ENCODE assay signal across 8 mouse cellular contexts in genomic region chr14:75753206-75753605, GRCm38 (mm10). TPM values are rescaled to one million over a fixed set of nuclear protein-coding genes. Genes with fewer than 3 reads are reported as not detected.
DNase-seq lines count a peak whose midpoint lies in the region; TF ChIP-seq lines count a peak whose summit lies in the region.

No protein-coding gene starts in this region.

- peak overlapping the region; percentile 43; the same call in 1 of the 2 replicates for H3K9ac ChIP-seq in heart, adult 2 months (ENCODE audit: low read depth, low read length)

- no peak for TF ChIP-seq EP300 in heart, adult 2 months (IDR thresholded peaks at IDR 0.05; ENCODE audit: insufficient read depth, low read depth, low read length)

- peak overlapping the region; percentile 7; the same call in 1 of the 2 replicates for H3K4me3 ChIP-seq in heart, adult 2 months
- H3K4me3 ChIP-seq in E14TG2a.4 (replicated peaks; ENCODE audit: low read length) (peak overlapping the region; percentile 98), macrophage (ENCODE audit: inconsistent target) (peak overlapping the region; percentile 73)
- H3K4me3 ChIP-seq in hindbrain, embryonic 10.5 days, result peak overlapping the region; percentile 99

- intact Hi-C loops in heart, adult 2 months (cut with DNase I), result no loop called here
- intact Hi-C loops in heart, postnatal 25 days (cut with DNase I), result no loop called here

- H3K79me2 ChIP-seq in heart, adult 2 months (replicated peaks; ENCODE audit: control insufficient read depth, insufficient read depth, low read length), result 0 out of 2 replicates have a peak, but pooled peaks cover 9% of the 10 kb centered on the region
- H3K79me2 ChIP-seq in macrophage (ENCODE audit: inconsistent target), result peaks cover 57% of the 10 kb centered on the region

- no peak for DNase-seq in heart, adult 2 months
- DNase-seq in heart, postnatal 25 days (ENCODE audit: low spot score), result no peak
- DNase-seq in hindbrain, embryonic 10.5 days (ENCODE audit: low spot score), result no peak
- DNase-seq in frontal cortex, adult 2 months (ENCODE audit: extremely low spot score in 1 of 2, low spot score in 1 of 2), result no peak
- DNase-seq in layer of hippocampus, postnatal 14 days (ENCODE audit: low spot score in 2 of 2), result no peak
- no peak for DNase-seq in embryo, embryonic 10 days (ENCODE audit: low spot score)

- H3K36me3 ChIP-seq in heart, adult 2 months (ENCODE audit: control insufficient read depth, insufficient read depth, low read length), result peaks cover 3% of the 10 kb centered on the region
- H3K36me3 ChIP-seq in E14TG2a.4 (ENCODE audit: insufficient read depth, low read length), result peaks cover 7% of the 10 kb centered on the region
- H3K36me3 ChIP-seq in hindbrain, embryonic 10.5 days, result 0 out of 2 replicates have a peak, but pooled peaks cover 8% of the 10 kb centered on the region
- H3K36me3 ChIP-seq in macrophage (ENCODE audit: inconsistent target), result peaks cover 5% of the 10 kb centered on the region; the same call in 1 of the 2 replicates

- no peaks in the 10 kb centered on the region for H3K9me3 ChIP-seq in E14TG2a.4 (ENCODE audit: low read length)
- H3K9me3 ChIP-seq in hindbrain, embryonic 10.5 days, result no peaks in the 10 kb centered on the region

- 35% methylated on average over 8 of the region's 8 CpGs for WGBS in heart, adult 2 months
- WGBS in hindbrain, embryonic 10.5 days, result 79% methylated on average over 8 of the region's 8 CpGs
- WGBS in macrophage (ENCODE audit: missing documents), result 46% methylated on average over 8 of the region's 8 CpGs

- no peak for TF ChIP-seq POLR2A in heart, adult 2 months (IDR thresholded peaks at IDR 0.05; ENCODE audit: insufficient read depth, low read depth, low read length)

- H3K27ac ChIP-seq in heart, adult 2 months, result no peak overlapping the region
- H3K27ac ChIP-seq in hindbrain, embryonic 10.5 days, result no peak overlapping the region
- peak overlapping the region; percentile 31; the same call in 1 of the 2 replicates for H3K27ac ChIP-seq in macrophage

- no peaks in the 10 kb centered on the region for H3K27me3 ChIP-seq in heart, adult 2 months (ENCODE audit: control insufficient read depth, insufficient read depth, low read length)
- no peaks in the 10 kb centered on the region for H3K27me3 ChIP-seq in E14TG2a.4 (ENCODE audit: insufficient read depth, low read length)
- peaks cover 12% of the 10 kb centered on the region for H3K27me3 ChIP-seq in hindbrain, embryonic 10.5 days (ENCODE audit: insufficient read depth, poor library complexity, severe bottlenecking)

- peaks cover 12% of the 10 kb centered on the region for H3K4me1 ChIP-seq in heart, adult 2 months (ENCODE audit: control insufficient read depth, insufficient read depth, low read length)
- H3K4me1 ChIP-seq in E14TG2a.4 (replicated peaks; ENCODE audit: low read depth, low read length), result peaks cover 27% of the 10 kb centered on the region
- H3K4me1 ChIP-seq in hindbrain, embryonic 10.5 days (replicated peaks), result peaks cover 28% of the 10 kb centered on the region

- no peak for TF ChIP-seq CTCF in heart, adult 2 months (IDR thresholded peaks at IDR 0.05)
- TF ChIP-seq CTCF in E14TG2a.4 (conservative IDR thresholded peaks at IDR 0.05; ENCODE audit: low read length), result no peak

RNA-seq across cellular contexts. Expression of gene Cog3, which starts 1.1 kb away (rescaled TPM):
- total RNA-seq in heart, adult 2 months (2021), result 10 to 100 TPM; 13.1 to 14.0 TPM
- polyA plus RNA-seq in heart, adult 2 months (2012; rRNA removed), result 6.0 and 11.7 TPM in 2 replicates
- total RNA-seq in heart, postnatal 25 days (2021), result 10 to 100 TPM; 13.0 to 13.5 TPM
- 18.4 TPM in 2 replicates for polyA plus RNA-seq in hindbrain, embryonic 10.5 days (2016; fragmentation: Nextera tagmentation; extraction: Ambion mirVana)
- 100 to 1,000 TPM in 7 of 26 experiments, 10 to 100 TPM in 19; 59.6 to 116 (median 84.0) TPM for total RNA-seq in macrophage (2018; cell fraction: chromatin; rRNA removed)
- total RNA-seq in macrophage (2018; cell fraction: cytosol; rRNA removed), result 10 to 100 TPM; 14.4 to 27.6 (median 19.4) TPM
- 10 to 100 TPM; 29.4 to 81.2 (median 54.1) TPM for total RNA-seq in macrophage (2018; cell fraction: nucleus; rRNA removed)
- polyA plus RNA-seq in macrophage (2018), result 15.9 to 17.5 TPM (median 16.1 TPM) in 3 replicates
- 22.5 and 24.9 TPM in 2 replicates for polyA plus RNA-seq in frontal cortex, adult 2 months (2012; rRNA removed)
- 10 to 100 TPM; 22.9 to 24.8 TPM for total RNA-seq in layer of hippocampus, postnatal 14 days (2021)

RNA-seq across cellular contexts. Expression of gene Slc25a30, which starts 33.6 kb away (rescaled TPM):
- total RNA-seq in heart, adult 2 months (2021), result 10 to 100 TPM; 13.9 to 15.2 TPM
- 6.3 and 7.2 TPM in 2 replicates for polyA plus RNA-seq in heart, adult 2 months (2012; rRNA removed)
- 10 to 100 TPM; 11.5 to 12.6 TPM for total RNA-seq in heart, postnatal 25 days (2021)
- polyA plus RNA-seq in hindbrain, embryonic 10.5 days (2016; fragmentation: Nextera tagmentation; extraction: Ambion mirVana), result 6.1 and 6.6 TPM in 2 replicates
- 10 to 100 TPM in 23 of 26 experiments, 1 to 10 TPM in 3; 6.5 to 37.6 (median 19.2) TPM for total RNA-seq in macrophage (2018; cell fraction: chromatin; rRNA removed)
- 10 to 100 TPM; 15.4 to 30.0 (median 23.9) TPM for total RNA-seq in macrophage (2018; cell fraction: cytosol; rRNA removed)
- 10 to 100 TPM in 25 of 26 experiments, 1 to 10 TPM in 1; 9.7 to 37.7 (median 17.6) TPM for total RNA-seq in macrophage (2018; cell fraction: nucleus; rRNA removed)
- polyA plus RNA-seq in macrophage (2018), result 14.1 to 23.1 TPM (median 23.0 TPM) in 3 replicates
- polyA plus RNA-seq in frontal cortex, adult 2 months (2012; rRNA removed), result 7.3 and 8.1 TPM in 2 replicates
- 10 to 100 TPM; 10.5 to 15.2 TPM for total RNA-seq in layer of hippocampus, postnatal 14 days (2021)

Comparison
In these comparisons a context has a peak if more than half of its experiments do, and no peak if none do; other contexts are left out.
1. H3K4me3 ChIP-seq: peak in every context shown above with its lines; median percentile 99 in hindbrain, embryonic 10.5 days; 98 in E14TG2a.4; 73 in macrophage; 7 in heart, adult 2 months.